Mouse (Mus musculus) lung, adult 18-20 months (tissue): ENCODE data around the gene Gm13871.
"Not testable (repeated sequence)": the region's sequence is repeated elsewhere in the genome, so short reads cannot be mapped to it uniquely, and the experiment has no call there.

ENCODE experiments used
- DNase-seq, 2 experiments: peaks; one replicate each; pipeline ENCODE4 v3.0.0; 2022; ENCODE audit warnings: mixed read lengths in 2 of 2

Gm13871 gene

DNA sequence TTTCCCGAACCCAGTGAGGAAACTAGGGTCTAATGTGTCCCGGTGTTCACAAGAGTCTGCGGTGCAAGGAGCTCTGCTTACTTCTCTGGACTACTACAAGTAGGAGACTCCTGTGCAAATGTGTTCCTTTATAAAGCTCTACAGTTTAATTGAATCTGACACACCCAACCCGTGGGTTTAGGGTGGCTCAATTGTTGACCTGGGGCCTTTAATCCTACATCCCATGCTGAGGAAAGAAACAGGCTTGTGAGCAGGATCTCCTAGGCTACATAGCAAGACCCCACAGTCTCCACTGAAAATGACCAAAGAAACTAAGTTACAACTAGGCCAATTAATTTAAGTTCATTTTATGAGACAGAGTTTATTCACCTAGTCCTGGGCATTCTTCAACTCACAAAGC lies at the start of gene Gm13871:
Gene Gm13871, minus strand, starts transcription at position 101 of the 400 bp plus-strand sequence.
- DNase-seq, result not testable (repeated sequence)

GRCm38 (mm10) chr4:73950375-73950896 lies 44.7 kb upstream of the Gm13871 start, which contains the start of gene 2310002L09Rik:
TSS of gene 2310002L09Rik (minus strand) at chr4:73950846.
- DNase-seq, result no peak

- not testable (repeated sequence) for DNase-seq
These were observed 14.9 kb upstream of the Gm13871 start, which contains the start of gene Gm11756 for GRCm38 (mm10) chr4:73920660-73921059. TSS of gene Gm11756 (minus strand) at chr4:73920760.

- not testable (repeated sequence) for DNase-seq
These were observed 14.7 kb downstream of the Gm13871 start, which contains the start of gene Gm11757 for GRCm38 (mm10) chr4:73891012-73891411. TSS of gene Gm11757 (minus strand) at chr4:73891112.

- not testable (repeated sequence) for DNase-seq
These were observed 29.6 kb downstream of the Gm13871 start, which contains the start of gene Gm11758 for GRCm38 (mm10) chr4:73876166-73876565. TSS of gene Gm11758 (minus strand) at chr4:73876266.
